Mouse (Mus musculus): ENCODE measurements around the gene Adgrf2. TPM values are rescaled to one million over a fixed set of nuclear protein-coding genes. Genes with fewer than 3 reads are reported as not detected.

Adgrf2 gene
- polyA plus RNA-seq, 1 experiment from 2014 or later, result 0.08 TPM

- no peak for ATAC-seq (replicated peaks)
- Histone ChIP-seq H3K27ac (replicated peaks) (no peak overlapping the region), H3K27me3 (no peaks in the 10 kb centered on the region), H3K4me2 (replicated peaks) (no peak overlapping the region), H3K4me3 (no peak overlapping the region), H3K36me3 (no peaks in the 10 kb centered on the region), H3K9ac (replicated peaks) (no peak overlapping the region), H3K9me3 (no peaks in the 10 kb centered on the region), H3K4me1 (no peaks in the 10 kb centered on the region)
- 89% methylated on average over 7 of the region's 7 CpGs for WGBS
Observed at GRCm38 (mm10) chr17:42710717-42711116, 31.3 kb downstream of the Adgrf2 start.

- Histone ChIP-seq H3K4me2 (replicated peaks) (no peak overlapping the region), H3K4me3 (no peak overlapping the region), H3K27ac (replicated peaks) (no peak overlapping the region), H3K36me3 (no peaks in the 10 kb centered on the region), H3K4me1 (no peaks in the 10 kb centered on the region), H3K9me3 (no peaks in the 10 kb centered on the region), H3K9ac (replicated peaks) (no peak overlapping the region), H3K27me3 (no peaks in the 10 kb centered on the region)
- WGBS, result 81% methylated on average over 4 of the region's 4 CpGs
- ATAC-seq (replicated peaks), result no peak
Observed at GRCm38 (mm10) chr17:42705611-42706010, 36.4 kb downstream of the Adgrf2 start.

- Histone ChIP-seq H3K4me2 (replicated peaks) (no peak overlapping the region), H3K9me3 (no peaks in the 10 kb centered on the region), H3K27ac (replicated peaks) (no peak overlapping the region), H3K36me3 (no peaks in the 10 kb centered on the region), H3K27me3 (no peaks in the 10 kb centered on the region), H3K4me1 (no peaks in the 10 kb centered on the region), H3K4me3 (no peak overlapping the region), H3K9ac (replicated peaks) (no peak overlapping the region)
- ATAC-seq (replicated peaks), result no peak
- WGBS, result 91% methylated on average over 9 of the region's 9 CpGs
Observed at GRCm38 (mm10) chr17:42702198-42702597, 39.8 kb downstream of the Adgrf2 start.

- no peak for ATAC-seq (replicated peaks)
- Histone ChIP-seq H3K27ac (replicated peaks) (no peak overlapping the region), H3K4me2 (replicated peaks) (no peak overlapping the region), H3K4me3 (no peak overlapping the region), H3K36me3 (no peaks in the 10 kb centered on the region), H3K9me3 (no peaks in the 10 kb centered on the region), H3K4me1 (no peaks in the 10 kb centered on the region), H3K27me3 (no peaks in the 10 kb centered on the region), H3K9ac (replicated peaks) (no peak overlapping the region)
- WGBS, result 86% methylated on average over 4 of the region's 4 CpGs
Observed at GRCm38 (mm10) chr17:42694730-42695129, 47.2 kb downstream of the Adgrf2 start.

- WGBS, result 92% methylated on average over 10 of the region's 10 CpGs
Observed at GRCm38 (mm10) chr17:42692136-42692535, 49.8 kb downstream of the Adgrf2 start, which contains the start of gene Adgrf4. TSS of gene Adgrf4 (minus strand) at chr17:42692284.

DNA sequence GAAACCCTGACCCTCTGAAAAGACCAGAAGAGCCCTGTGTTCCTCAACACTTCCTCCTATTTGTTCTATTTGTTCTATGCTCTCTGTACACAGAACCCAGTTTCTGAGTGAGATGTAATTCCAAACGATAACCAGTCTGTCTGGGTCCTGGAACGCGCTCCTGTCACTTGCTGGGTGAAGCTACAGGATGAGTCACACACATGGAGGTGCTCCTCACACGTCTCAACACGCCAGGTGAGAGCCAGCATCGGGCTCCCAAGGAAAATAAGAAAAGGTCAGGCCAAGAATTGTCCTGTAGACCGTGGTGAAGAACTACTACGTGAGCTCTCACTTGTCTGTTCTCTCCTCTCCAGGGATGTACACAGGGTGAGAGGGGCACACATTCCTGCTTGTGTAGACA lies 51.4 kb downstream of the Adgrf2 start:
- 93% methylated on average over 8 of the region's 8 CpGs for WGBS

More at GRCm38 (mm10) chr17:42692136-42692535, 49.8 kb downstream of the Adgrf2 start, which contains the start of gene Adgrf4:
- Histone ChIP-seq H3K27me3 (no peaks in the 10 kb centered on the region), H3K9me3 (no peaks in the 10 kb centered on the region), H3K9ac (replicated peaks) (no peak within 1 kb of the TSS), H3K4me1 (no peaks in the 10 kb centered on the region), H3K4me2 (replicated peaks) (no peak within 1 kb of the TSS), H3K4me3 (no peak within 1 kb of the TSS), H3K36me3 (no peaks in the 10 kb centered on the region), H3K27ac (replicated peaks) (no peak within 1 kb of the TSS)
- no peak for ATAC-seq (replicated peaks)

More for the DNA sequence above, 51.4 kb downstream of the Adgrf2 start:
- Histone ChIP-seq H3K9ac (replicated peaks) (no peak overlapping the region), H3K27ac (replicated peaks) (no peak overlapping the region), H3K36me3 (no peaks in the 10 kb centered on the region), H3K4me3 (no peak overlapping the region), H3K27me3 (no peaks in the 10 kb centered on the region), H3K4me2 (replicated peaks) (no peak overlapping the region), H3K9me3 (no peaks in the 10 kb centered on the region), H3K4me1 (no peaks in the 10 kb centered on the region)
- no peak for ATAC-seq (replicated peaks)

Other genes starting within 250 kb of the Adgrf2 start
- not detected in 2 replicates for gene Opn5, start 130.8 kb downstream of the Adgrf2 start, polyA plus RNA-seq (2015; fragmentation: Nextera tagmentation; extraction: Ambion mirVana)
- gene Adgrf4, start 49.9 kb downstream of the Adgrf2 start, polyA plus RNA-seq (2015; fragmentation: Nextera tagmentation; extraction: Ambion mirVana), result 0.14 TPM in 1 of 2 replicates, not detected in the other
- 7.4 and 8.6 TPM in 2 replicates for gene Cd2ap, start 134.5 kb upstream of the Adgrf2 start, polyA plus RNA-seq (2015; fragmentation: Nextera tagmentation; extraction: Ambion mirVana)

All from forebrain, embryonic 15.5 days (tissue).